ENCODE assay signal across 8 mouse cellular contexts in the genomic region with DNA sequence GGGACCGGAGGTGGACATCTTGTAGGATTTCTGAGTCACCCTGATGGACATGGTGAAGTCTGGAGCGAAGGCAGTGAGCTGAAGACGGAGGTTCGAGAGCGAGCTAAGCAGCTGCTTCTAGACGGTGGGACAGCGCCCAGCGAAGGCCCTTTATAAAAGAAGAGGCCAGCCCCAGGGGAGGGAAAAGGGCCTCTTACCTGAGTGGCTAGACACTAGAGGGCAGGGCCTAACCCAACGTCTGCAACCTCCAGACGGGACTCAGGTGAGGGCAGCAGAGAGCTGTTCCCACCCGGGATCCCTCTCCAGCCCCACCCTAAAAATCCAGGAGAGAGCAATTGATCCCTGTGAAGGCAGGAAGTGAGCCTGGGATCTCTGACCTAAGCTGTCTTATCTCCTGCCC. TPM values are rescaled to one million over a fixed set of nuclear protein-coding genes. Genes with fewer than 3 reads are reported as not detected.
DNase-seq lines count a peak whose midpoint lies in the region; ATAC-seq and TF ChIP-seq lines count a peak whose summit lies in the region.

A gene (minus strand): TSS at position 294 of the 400 bp plus-strand sequence.

- H3K27ac ChIP-seq in heart, postnatal 0 days (ENCODE audit: low read depth), result no peak within 1 kb of the TSS
- H3K27ac ChIP-seq in hindbrain, embryonic 16.5 days (ENCODE audit: low read depth, low read length), result no peak within 1 kb of the TSS
- H3K27ac ChIP-seq in liver, embryonic 11.5 days (ENCODE audit: low read depth, low read length), result peak within 1 kb of the TSS; percentile 41
- H3K27ac ChIP-seq in neural tube, embryonic 15.5 days (replicated peaks), result no peak within 1 kb of the TSS
- no peak within 1 kb of the TSS for H3K27ac ChIP-seq in left cerebral cortex, adult 2 months

- H3K4me2 ChIP-seq in heart, postnatal 0 days (ENCODE audit: low read depth, low read length), result peak within 1 kb of the TSS; percentile 62
- H3K4me2 ChIP-seq in hindbrain, embryonic 16.5 days (ENCODE audit: low read length), result peak within 1 kb of the TSS; percentile 52
- H3K4me2 ChIP-seq in liver, embryonic 11.5 days, result peak within 1 kb of the TSS; percentile 70
- peak within 1 kb of the TSS; percentile 52 for H3K4me2 ChIP-seq in neural tube, embryonic 15.5 days

- intact Hi-C loops in heart, postnatal 10 days (cut with DNase I), result no loop called here
- intact Hi-C loops in left cerebral cortex, adult 2 months (cut with DNase I), result no loop called here

- H3K9ac ChIP-seq in heart, postnatal 0 days (replicated peaks; ENCODE audit: low read depth, low read length), result peak within 1 kb of the TSS; percentile 24; the same call in 1 of the 2 replicates
- no peak within 1 kb of the TSS for H3K9ac ChIP-seq in hindbrain, embryonic 16.5 days (ENCODE audit: low read depth, low read length)
- peak within 1 kb of the TSS; percentile 64 for H3K9ac ChIP-seq in liver, embryonic 11.5 days (ENCODE audit: low read depth, low read length)
- no peak within 1 kb of the TSS for H3K9ac ChIP-seq in neural tube, embryonic 15.5 days (replicated peaks)

- H3K9me3 ChIP-seq in heart, postnatal 0 days (replicated peaks; ENCODE audit: control insufficient read depth, low read length), result no peaks in the 10 kb centered on the region
- H3K9me3 ChIP-seq in hindbrain, embryonic 16.5 days (ENCODE audit: control insufficient read depth, low read length), result no peaks in the 10 kb centered on the region
- H3K9me3 ChIP-seq in liver, embryonic 11.5 days (ENCODE audit: control insufficient read depth, low read length), result no peaks in the 10 kb centered on the region
- no peaks in the 10 kb centered on the region for H3K9me3 ChIP-seq in neural tube, embryonic 15.5 days (replicated peaks)

- no peak for ATAC-seq in heart, postnatal 0 days (ENCODE audit: insufficient read depth, low read depth)
- ATAC-seq in hindbrain, embryonic 16.5 days, result no peak
- no peak for ATAC-seq in liver, embryonic 11.5 days (replicated peaks; ENCODE audit: low FRiP score)
- no peak for ATAC-seq in neural tube, embryonic 15.5 days (ENCODE audit: low FRiP score)

- no peak for TF ChIP-seq CTCF in heart, postnatal 0 days (IDR thresholded peaks at IDR 0.05; ENCODE audit: low read depth)
- no peak for TF ChIP-seq CTCF in left cerebral cortex, adult 2 months (IDR thresholded peaks at IDR 0.05)

- H3K36me3 ChIP-seq in heart, postnatal 0 days (replicated peaks; ENCODE audit: control insufficient read depth, insufficient read depth, low read length), result no peaks in the 10 kb centered on the region
- H3K36me3 ChIP-seq in hindbrain, embryonic 16.5 days (ENCODE audit: control insufficient read depth, insufficient read depth, low read length), result no peaks in the 10 kb centered on the region
- no peaks in the 10 kb centered on the region for H3K36me3 ChIP-seq in liver, embryonic 11.5 days (ENCODE audit: control insufficient read depth, insufficient read depth, low read length)
- no peaks in the 10 kb centered on the region for H3K36me3 ChIP-seq in neural tube, embryonic 15.5 days

- 35% methylated on average over 11 of the region's 11 CpGs for WGBS in heart, postnatal 0 days
- 28% methylated on average over 11 of the region's 11 CpGs for WGBS in hindbrain, embryonic 16.5 days
- 12% methylated on average over 10 of the region's 11 CpGs for WGBS in liver, embryonic 11.5 days
- WGBS in neural tube, embryonic 15.5 days, result 28% methylated on average over 11 of the region's 11 CpGs

- peak within 1 kb of the TSS; percentile 40 for H3K4me3 ChIP-seq in heart, postnatal 0 days (ENCODE audit: low read depth, low read length)
- peak within 1 kb of the TSS; percentile 29 for H3K4me3 ChIP-seq in hindbrain, embryonic 16.5 days (ENCODE audit: low read length)
- peak within 1 kb of the TSS; percentile 46 for H3K4me3 ChIP-seq in liver, embryonic 11.5 days (ENCODE audit: low read depth, low read length)
- peak within 1 kb of the TSS; percentile 29 for H3K4me3 ChIP-seq in neural tube, embryonic 15.5 days (replicated peaks)
- no peak within 1 kb of the TSS for H3K4me3 ChIP-seq in left cerebral cortex, adult 2 months

- peaks cover 38% of the 10 kb centered on the region; the same call in 1 of the 2 replicates for H3K27me3 ChIP-seq in heart, postnatal 0 days (ENCODE audit: control insufficient read depth, insufficient read depth, low read length)
- peaks cover 34% of the 10 kb centered on the region for H3K27me3 ChIP-seq in hindbrain, embryonic 16.5 days (replicated peaks; ENCODE audit: control insufficient read depth, insufficient read depth, low read length)
- H3K27me3 ChIP-seq in liver, embryonic 11.5 days (replicated peaks; ENCODE audit: control insufficient read depth, insufficient read depth, low read length), result peaks cover 50% of the 10 kb centered on the region
- H3K27me3 ChIP-seq in neural tube, embryonic 15.5 days (replicated peaks), result peaks cover 56% of the 10 kb centered on the region

- no peak for TF ChIP-seq EP300 in heart, postnatal 0 days (IDR thresholded peaks at IDR 0.05; ENCODE audit: low read depth)

- DNase-seq in heart, postnatal 0 days (ENCODE audit: low spot score), result no peak
- DNase-seq in heart, postnatal 10 days, result no peak
- DNase-seq in liver, embryonic 11.5 days (ENCODE audit: low spot score), result no peak
- no peak for DNase-seq in frontal cortex, adult 2 months (ENCODE audit: extremely low spot score in 1 of 2, low spot score in 1 of 2)
- DNase-seq in left cerebral cortex, adult 2 months (ENCODE audit: extremely low spot score in 1 of 2, low spot score in 2 of 2), result no peak
- no peak for DNase-seq in thymus, postnatal 10 days (ENCODE audit: low spot score in 2 of 2)

- H3K4me1 ChIP-seq in heart, postnatal 0 days (ENCODE audit: control insufficient read depth, insufficient read depth), result peaks cover 4% of the 10 kb centered on the region
- peaks cover 4% of the 10 kb centered on the region; the same call in 1 of the 2 replicates for H3K4me1 ChIP-seq in hindbrain, embryonic 16.5 days (ENCODE audit: control insufficient read depth, insufficient read depth, low read depth, low read length)
- H3K4me1 ChIP-seq in liver, embryonic 11.5 days (replicated peaks; ENCODE audit: control insufficient read depth, insufficient read depth, low read length), result peaks cover 7% of the 10 kb centered on the region
- peaks cover 32% of the 10 kb centered on the region for H3K4me1 ChIP-seq in neural tube, embryonic 15.5 days

RNA-seq across cellular contexts. Expression of the gene that starts here (rescaled TPM):
- total RNA-seq in heart, postnatal 0 days (2014; rRNA removed; ENCODE audit: low replicate concordance), result 19.0 and 110 TPM in 2 replicates
- 7.2 and 10.0 TPM in 2 replicates for polyA plus RNA-seq in heart, postnatal 0 days (2015; fragmentation: Nextera tagmentation; extraction: Ambion mirVana)
- total RNA-seq in heart, postnatal 10 days (2021), result 1 to 10 TPM; 3.5 to 4.8 TPM
- polyA plus RNA-seq in hindbrain, embryonic 16.5 days (2015; fragmentation: Nextera tagmentation; extraction: Ambion mirVana), result 5.4 and 6.2 TPM in 2 replicates
- 103 TPM in 2 replicates for polyA plus RNA-seq in liver, embryonic 11.5 days (2014; fragmentation: Nextera tagmentation; extraction: Ambion mirVana)
- 2.2 and 297 TPM in 2 replicates for polyA plus RNA-seq in neural tube, embryonic 15.5 days (2015; fragmentation: Nextera tagmentation; extraction: Ambion mirVana)
- polyA plus RNA-seq in frontal cortex, adult 2 months (2012; rRNA removed), result 1.7 and 4.5 TPM in 2 replicates
- total RNA-seq in left cerebral cortex, adult 2 months (2021), result under 1 TPM in 1 of 2 experiments, not detected in 1; 0.29 TPM

Comparison
In these comparisons a context has a peak if more than half of its experiments do, and no peak if none do; other contexts are left out.
1. H3K9ac ChIP-seq: peak in heart, postnatal 0 days (single experiment) and liver, embryonic 11.5 days (single experiment); none in hindbrain, embryonic 16.5 days (single experiment) and neural tube, embryonic 15.5 days (single experiment).
2. Peak in every context shown above with its lines, with median percentiles within 50 percentile points of each other: H3K4me2 ChIP-seq.